Mouse (Mus musculus): ENCODE data around the gene Cdiptos.

The Cdiptos gene

GRCm38 (mm10) chr7:126975950-126976866, at the start of gene Cdiptos:
TSS of gene Cdiptos (minus strand) at chr7:126976098.
- DNase-seq (ENCODE audit: low read depth, low spot score) = peak; percentile 96

- peak; percentile 78 for DNase-seq (ENCODE audit: low read depth, low spot score)
Observed at GRCm38 (mm10) chr7:127024755-127025555, 49.1 kb upstream of the Cdiptos start.

- no peak for DNase-seq (ENCODE audit: low read depth, low spot score)
Observed at GRCm38 (mm10) chr7:127023896-127024690, 48.2 kb upstream of the Cdiptos start.

GRCm38 (mm10) chr7:127023272-127023691, 47.4 kb upstream of the Cdiptos start:
- DNase-seq (ENCODE audit: low read depth, low spot score) = no peak

- DNase-seq (ENCODE audit: low read depth, low spot score) = no peak
Observed at GRCm38 (mm10) chr7:127022528-127023271, 46.8 kb upstream of the Cdiptos start.

GRCm38 (mm10) chr7:127021563-127022527, 45.9 kb upstream of the Cdiptos start:
- DNase-seq (ENCODE audit: low read depth, low spot score) = no peak

GRCm38 (mm10) chr7:127020901-127021562, 45.1 kb upstream of the Cdiptos start, which contains the start of the genes Gm42742 and Prrt2:
TSS of gene Gm42742 (minus strand) at chr7:127021097.
TSS of gene Prrt2 (minus strand) at chr7:127021211.
- peak; percentile 45 for DNase-seq (ENCODE audit: low read depth, low spot score)

GRCm38 (mm10) chr7:127020491-127020890, 44.6 kb upstream of the Cdiptos start:
- no peak for DNase-seq (ENCODE audit: low read depth, low spot score)

GRCm38 (mm10) chr7:127020031-127020430, 44.1 kb upstream of the Cdiptos start:
- DNase-seq (ENCODE audit: low read depth, low spot score) = no peak

- DNase-seq (ENCODE audit: low read depth, low spot score) = no peak
Observed at GRCm38 (mm10) chr7:127019306-127019960, 43.5 kb upstream of the Cdiptos start.

GRCm38 (mm10) chr7:127018416-127019305, 42.8 kb upstream of the Cdiptos start:
- no peak for DNase-seq (ENCODE audit: low read depth, low spot score)

GRCm38 (mm10) chr7:127017950-127018345, 42.0 kb upstream of the Cdiptos start:
- no peak for DNase-seq (ENCODE audit: low read depth, low spot score)

GRCm38 (mm10) chr7:127016971-127017949, 41.4 kb upstream of the Cdiptos start, which contains the start of gene Pagr1a:
TSS of gene Pagr1a (minus strand) at chr7:127017352.
- peak; percentile 100 for DNase-seq (ENCODE audit: low read depth, low spot score)

- no peak for DNase-seq (ENCODE audit: low read depth, low spot score)
Observed at GRCm38 (mm10) chr7:127016486-127016938, 40.6 kb upstream of the Cdiptos start.

- no peak for DNase-seq (ENCODE audit: low read depth, low spot score)
Observed at GRCm38 (mm10) chr7:127016481-127016485, 40.4 kb upstream of the Cdiptos start, which contains the start of gene Pagr1b. TSS of gene Pagr1b (minus strand) at chr7:127016484.

GRCm38 (mm10) chr7:127016081-127016480, 40.2 kb upstream of the Cdiptos start:
- no peak for DNase-seq (ENCODE audit: low read depth, low spot score)

GRCm38 (mm10) chr7:127014993-127015392, 39.1 kb upstream of the Cdiptos start:
- DNase-seq (ENCODE audit: low read depth, low spot score) = no peak
